In the genomic region with DNA sequence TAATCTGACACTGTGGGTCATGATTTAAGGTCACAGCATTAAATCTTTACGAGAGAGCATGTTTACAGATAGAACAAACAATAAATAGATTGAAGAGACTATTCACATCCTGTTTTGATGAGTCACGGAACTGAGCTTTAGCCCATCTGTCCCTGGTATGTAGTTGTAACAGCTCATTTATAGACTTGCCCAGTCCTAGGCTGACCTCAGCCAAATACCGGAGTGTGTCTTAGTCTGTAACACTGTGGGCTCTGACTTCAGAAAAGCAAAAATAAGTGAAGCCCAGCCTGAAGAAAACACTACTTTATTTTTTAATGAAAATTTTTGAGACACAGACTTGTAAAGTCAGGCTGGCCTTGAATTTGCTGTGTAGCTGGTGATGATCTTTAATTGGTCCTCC, we compare ENCODE assay signal across 20 mouse cellular contexts. TPM values are rescaled to one million over a fixed set of nuclear protein-coding genes. Genes with fewer than 3 reads are reported as not detected.
A peak's percentile ranks its signal among the peaks of the same experiment; 100 is the strongest.
DNase-seq lines count a peak whose midpoint lies in the region; ATAC-seq and TF ChIP-seq lines count a peak whose summit lies in the region.
"Had no signal": no experiment of that assay in that cellular context is flagged by ENCODE, and none has a peak within 500 bp of the region (broad histone marks: within the 10 kb centered on the region; RNA-seq: fewer than 3 reads in every experiment).

No protein-coding gene starts in this region.

- 49% methylated on average over 3 of the region's 3 CpGs for WGBS in lung, embryonic 14.5 days
- 84% methylated on average over 3 of the region's 3 CpGs for WGBS in hindbrain, embryonic 10.5 days

- no peak for TF ChIP-seq POLR2A in myocyte (IDR thresholded peaks at IDR 0.05; ENCODE audit: insufficient read length, low read depth)

- H3K4me3 ChIP-seq in lung, embryonic 14.5 days (ENCODE audit: low read depth, low read length): no peak overlapping the region
- no peak overlapping the region for H3K4me3 ChIP-seq in myocyte
- no peak overlapping the region for H3K4me3 ChIP-seq in hindbrain, embryonic 10.5 days
- H3K4me3 ChIP-seq: embryonic facial prominence, embryonic 13.5 days; forebrain, embryonic 13.5 days; heart, embryonic 13.5 days; hindbrain, embryonic 12.5 days had no signal

- H3K9ac ChIP-seq in lung, embryonic 14.5 days: no peak overlapping the region
- H3K9ac ChIP-seq: embryonic facial prominence, embryonic 13.5 days; forebrain, embryonic 13.5 days; forebrain, postnatal 0 days; heart, embryonic 13.5 days; hindbrain, embryonic 12.5 days had no signal

- ATAC-seq in lung, embryonic 14.5 days (ENCODE audit: insufficient read depth): peak; percentile 78; the same call in 1 of the 2 replicates
- ATAC-seq in granulocyte monocyte progenitor cell, adult 5-6 weeks (replicated peaks; ENCODE audit: poor library complexity, severe bottlenecking): no peak
- ATAC-seq: forebrain, embryonic 13.5 days; forebrain, postnatal 0 days; hindbrain, embryonic 16.5 days; inflammation-experienced regulatory T-cells, adult 6 months had no signal

- no peak for TF ChIP-seq CTCF in lung, embryonic 14.5 days (IDR thresholded peaks at IDR 0.05; ENCODE audit: low read depth)

- H3K9me3 ChIP-seq in lung, embryonic 14.5 days (ENCODE audit: low read depth, low read length): no peaks in the 10 kb centered on the region
- H3K9me3 ChIP-seq in hindbrain, embryonic 10.5 days: no peaks in the 10 kb centered on the region
- H3K9me3 ChIP-seq: embryonic facial prominence, embryonic 13.5 days; forebrain, embryonic 13.5 days; heart, embryonic 13.5 days; hindbrain, embryonic 12.5 days had no signal

- H3K27me3 ChIP-seq in lung, embryonic 14.5 days (ENCODE audit: insufficient read depth, low read length): no peaks in the 10 kb centered on the region
- H3K27me3 ChIP-seq in myocyte (ENCODE audit: control insufficient read depth, insufficient read depth, insufficient read length): no peaks in the 10 kb centered on the region
- no peaks in the 10 kb centered on the region for H3K27me3 ChIP-seq in hindbrain, embryonic 10.5 days (ENCODE audit: insufficient read depth, poor library complexity, severe bottlenecking)
- H3K27me3 ChIP-seq: embryonic facial prominence, embryonic 13.5 days; forebrain, embryonic 13.5 days; hindbrain, embryonic 12.5 days had no signal

- DNase-seq in lung, embryonic 14.5 days: peak; percentile 46
- DNase-seq in lung, postnatal 25 days (ENCODE audit: low spot score): no peak
- DNase-seq in 3134 (ENCODE audit: extremely low read depth, insufficient read length, low spot score) (peak; percentile 27), 3T3-L1 (ENCODE audit: low read depth, low spot score) (peak; percentile 75)
- DNase-seq in hindbrain, embryonic 10.5 days (ENCODE audit: low spot score): no peak
- DNase-seq: adrenal gland, adult 2 months; adrenal gland, postnatal 25 days; cerebellum, adult 18-20 months; cerebellum, adult 9-11 months; cerebellum, postnatal 36 days; forebrain, postnatal 0 days; heart, postnatal 36 days had no signal

- no peak overlapping the region for H3ac ChIP-seq in myocyte (ENCODE audit: control insufficient read depth, insufficient read length)

- H3K79me2 ChIP-seq in myocyte (ENCODE audit: control insufficient read depth, insufficient read depth): no peaks in the 10 kb centered on the region

- no peak overlapping the region for H3K27ac ChIP-seq in lung, embryonic 14.5 days (ENCODE audit: low read depth)
- no peak overlapping the region for H3K27ac ChIP-seq in hindbrain, embryonic 10.5 days
- H3K27ac ChIP-seq: embryonic facial prominence, embryonic 13.5 days; forebrain, embryonic 13.5 days; heart, embryonic 13.5 days; hindbrain, embryonic 12.5 days had no signal

- no peaks in the 10 kb centered on the region for H3K36me3 ChIP-seq in lung, embryonic 14.5 days (ENCODE audit: insufficient read depth)
- no peaks in the 10 kb centered on the region for H3K36me3 ChIP-seq in myocyte (ENCODE audit: control insufficient read depth, insufficient read depth)
- no peaks in the 10 kb centered on the region for H3K36me3 ChIP-seq in hindbrain, embryonic 10.5 days
- H3K36me3 ChIP-seq: embryonic facial prominence, embryonic 13.5 days; heart, embryonic 13.5 days had no signal

- H3K4me1 ChIP-seq in lung, embryonic 14.5 days (ENCODE audit: insufficient read depth): no peaks in the 10 kb centered on the region
- no peaks in the 10 kb centered on the region for H3K4me1 ChIP-seq in hindbrain, embryonic 10.5 days (replicated peaks)
- H3K4me1 ChIP-seq: embryonic facial prominence, embryonic 13.5 days; forebrain, embryonic 13.5 days; heart, embryonic 13.5 days; hindbrain, embryonic 12.5 days had no signal

- no peak overlapping the region for H3K4me2 ChIP-seq in lung, embryonic 14.5 days
- peak overlapping the region; percentile 47 for H3K4me2 ChIP-seq in myocyte (ENCODE audit: low read depth)
- H3K4me2 ChIP-seq: embryonic facial prominence, embryonic 13.5 days; forebrain, embryonic 13.5 days; heart, embryonic 13.5 days; hindbrain, embryonic 12.5 days had no signal

TF ChIP-seq in myocyte, 11 proteins besides CTCF, POLR2A, EP300 and RAD21:
- TF ChIP-seq USF1 (IDR thresholded peaks at IDR 0.05; ENCODE audit: low read depth): no peak
- TF ChIP-seq E2F4 (IDR thresholded peaks at IDR 0.05; ENCODE audit: insufficient read depth): no peak
- TF ChIP-seq REST (IDR thresholded peaks at IDR 0.05; ENCODE audit: insufficient read depth, insufficient read length): no peak
- no peak for TF ChIP-seq CEBPB (IDR thresholded peaks at IDR 0.05; ENCODE audit: insufficient read depth, poor library complexity, severe bottlenecking)
- no peak for TF ChIP-seq SRF (IDR thresholded peaks at IDR 0.05; ENCODE audit: control insufficient read depth, insufficient read length, low read depth)
- no peak for TF ChIP-seq POLR2AphosphoS2 (IDR thresholded peaks at IDR 0.05; ENCODE audit: insufficient read length, low read depth)
- no peak for TF ChIP-seq MYOD1 (IDR thresholded peaks at IDR 0.05; ENCODE audit: control insufficient read depth in 1 of 3, insufficient read length in 2 of 3, low read depth in 2 of 3)
- no peak for TF ChIP-seq TCF3 (IDR thresholded peaks at IDR 0.05; ENCODE audit: insufficient read length, low read depth)
- TF ChIP-seq TCF12 (IDR thresholded peaks at IDR 0.05; ENCODE audit: insufficient read depth, poor library complexity, severe bottlenecking): no peak
- TF ChIP-seq MAX (IDR thresholded peaks at IDR 0.05; ENCODE audit: low read depth): no peak
- no peak for TF ChIP-seq MYOG (IDR thresholded peaks at IDR 0.05; ENCODE audit: control insufficient read depth in 1 of 3, insufficient read depth in 1 of 3, insufficient read length in 2 of 3, low read depth in 2 of 3)

RNA-seq across cellular contexts. Expression of a gene that starts 11.4 kb away (rescaled TPM):
- 21.0 and 22.6 TPM in 2 replicates for polyA plus RNA-seq in lung, embryonic 14.5 days (2014; fragmentation: Nextera tagmentation; extraction: Ambion mirVana)
- 8.4 TPM for polyA plus RNA-seq in myocyte (2012; fragmentation: generic; extraction: Trizol)
- total RNA-seq in granulocyte monocyte progenitor cell, adult 5-6 weeks (2014; fragmentation: Nextera tagmentation): 52.4 and 56.7 TPM in 2 replicates
- total RNA-seq in granulocyte monocyte progenitor cell, adult 5-6 weeks (2017): 23.9 and 26.5 TPM in 2 replicates
- polyA plus RNA-seq in hindbrain, embryonic 10.5 days (2016; fragmentation: Nextera tagmentation; extraction: Ambion mirVana): 11.1 and 11.5 TPM in 2 replicates

Comparison
In these comparisons a context has a peak if more than half of its experiments do, and no peak if none do; other contexts are left out.
1. DNase-seq: peak in lung, embryonic 14.5 days (single experiment), 3134 (single experiment) and 3T3-L1 (single experiment); none in lung, postnatal 25 days (single experiment) and hindbrain, embryonic 10.5 days (single experiment).